Mouse (Mus musculus): ENCODE results near the gene Cabp1.
A peak's percentile ranks its signal among the peaks of the same experiment; 100 is the strongest.

Cabp1 gene

GRCm38 (mm10) chr5:115120978-115121377 lies 73.2 kb downstream of the Cabp1 start:
- peak; percentile 45 for DNase-seq

DNA sequence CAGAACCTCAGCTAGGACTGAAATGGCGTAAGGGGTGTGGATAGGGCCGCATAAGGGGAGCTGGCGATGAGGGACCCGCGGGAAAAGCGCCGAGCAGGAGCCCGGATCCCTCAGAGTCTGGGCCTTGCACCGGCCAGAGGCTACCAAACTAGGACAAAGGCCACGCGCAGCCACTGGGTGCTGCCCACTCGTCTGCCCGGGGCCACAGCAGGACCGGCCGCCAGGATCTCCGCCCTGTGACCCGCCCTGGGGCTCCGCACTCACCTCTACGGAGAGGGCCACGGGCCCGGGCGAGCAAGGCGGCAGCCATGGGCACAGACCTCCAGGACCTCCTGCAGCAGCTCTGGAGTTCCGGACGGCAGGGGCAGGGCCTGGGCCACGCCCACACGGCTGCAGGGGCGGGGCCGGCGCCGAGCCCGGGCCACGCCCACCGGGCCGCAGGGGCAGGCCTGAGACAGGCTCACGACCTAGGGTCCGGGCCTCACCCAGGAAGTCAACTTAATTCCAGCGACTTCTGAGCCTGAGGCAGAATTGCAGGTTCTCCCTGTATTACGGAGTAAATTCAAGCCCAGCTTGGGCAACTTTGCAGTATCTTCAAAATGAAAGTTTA lies 75.1 kb downstream of the Cabp1 start, which contains the start of gene Acads:
TSS of gene Acads (minus strand) at position 386 of the 610 bp plus-strand sequence.
- peak; percentile 85 for DNase-seq
